Mouse (Mus musculus): ENCODE measurements around the gene Sh3gl1. TPM values are rescaled to one million over a fixed set of nuclear protein-coding genes. Genes with fewer than 3 reads are reported as not detected.
"Not testable (repeated sequence)": the region's sequence is repeated elsewhere in the genome, so short reads cannot be mapped to it uniquely, and the experiment has no call there.

Sh3gl1 gene
- 65.1 and 74.5 TPM in 2 replicates for total RNA-seq (2014; rRNA removed)
- polyA plus RNA-seq (2015; fragmentation: Nextera tagmentation; extraction: Ambion mirVana), result 93.2 and 99.0 TPM in 2 replicates

DNA sequence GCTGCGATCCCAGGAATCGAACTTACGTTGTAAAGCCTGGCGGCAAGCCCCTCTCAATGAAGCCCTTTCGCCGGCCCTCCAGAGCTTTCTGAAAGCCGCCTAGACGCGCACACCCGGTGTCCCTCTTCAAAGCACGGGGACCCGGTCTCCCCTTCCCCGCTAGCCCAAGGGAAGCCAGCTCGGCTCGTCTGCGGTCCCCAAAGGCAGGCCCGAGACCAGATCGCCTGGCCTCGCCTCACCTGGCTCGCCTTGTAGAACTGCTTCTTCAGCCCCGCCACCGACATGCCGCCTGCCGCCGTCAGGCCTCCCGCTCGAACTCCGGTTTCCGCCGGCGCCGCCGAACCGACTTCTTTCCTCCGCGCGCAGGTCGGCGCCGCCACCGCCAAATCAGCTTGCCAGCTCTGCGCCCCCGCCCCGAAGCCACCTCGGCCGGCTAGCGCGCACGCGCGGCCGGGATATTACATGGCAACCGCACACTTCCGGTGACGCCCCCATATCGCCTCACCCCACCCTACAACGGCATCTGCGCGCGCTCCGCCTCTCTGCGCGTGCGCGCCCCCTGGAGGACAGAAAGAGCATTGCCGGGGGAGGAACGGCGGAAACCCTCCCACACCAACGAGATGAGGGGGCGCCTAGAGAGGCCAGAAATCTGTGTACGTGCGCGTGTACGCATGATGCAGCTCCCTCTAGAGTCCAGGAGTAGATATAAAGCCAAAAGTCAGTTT lies at the start of gene Sh3gl1:
TSS of gene Sh3gl1 (minus strand) at position 460 of the 725 bp plus-strand sequence.
- peaks cover 9% of the 10 kb centered on the region for H3K36me3 ChIP-seq (ENCODE audit: insufficient read depth)
- H3K27me3 ChIP-seq (ENCODE audit: insufficient read depth, low read length), result no peaks in the 10 kb centered on the region
- H3K9ac ChIP-seq, result peak within 1 kb of the TSS; percentile 68
- H3K4me3 ChIP-seq (ENCODE audit: low read depth, low read length), result peak within 1 kb of the TSS; percentile 71
- peaks cover 8% of the 10 kb centered on the region; the same call in 1 of the 2 replicates for H3K4me1 ChIP-seq (ENCODE audit: insufficient read depth)
- H3K9me3 ChIP-seq (ENCODE audit: low read length), result no peaks in the 10 kb centered on the region
- TF ChIP-seq CTCF (IDR thresholded peaks at IDR 0.05; ENCODE audit: low read depth), result peak; percentile 100
- DNase-seq (peak; percentile 100), ATAC-seq (peak; percentile 91)
- H3K27ac ChIP-seq (ENCODE audit: low read depth, low read length), result peak within 1 kb of the TSS; percentile 82
- under 1% methylated on average over 74 of the region's 74 CpGs for WGBS
- H3K4me2 ChIP-seq (ENCODE audit: low read depth), result peak within 1 kb of the TSS; percentile 53

GRCm38 (mm10) chr17:56080781-56081585 lies 44.5 kb upstream of the Sh3gl1 start:
- Histone ChIP-seq H3K27ac (ENCODE audit: low read depth, low read length) (0 out of 2 replicates have a peak overlapping the region, but pooled peaks have one; percentile 40), H3K9ac (peak overlapping the region; percentile 71), H3K4me2 (ENCODE audit: low read depth) (peak overlapping the region; percentile 96), H3K36me3 (ENCODE audit: insufficient read depth) (peaks cover 18% of the 10 kb centered on the region; the same call in 1 of the 2 replicates), H3K27me3 (ENCODE audit: insufficient read depth, low read length) (no peaks in the 10 kb centered on the region), H3K9me3 (ENCODE audit: low read length) (no peaks in the 10 kb centered on the region), H3K4me1 (ENCODE audit: insufficient read depth) (peaks cover 11% of the 10 kb centered on the region), H3K4me3 (ENCODE audit: low read depth, low read length) (peak overlapping the region; percentile 99)
- TF ChIP-seq CTCF (IDR thresholded peaks at IDR 0.05; ENCODE audit: low read depth), result peak; percentile 26
- peak; percentile 66 for ATAC-seq
- peak; percentile 81 for DNase-seq
- WGBS, result 7% methylated on average over 8 of the region's 8 CpGs

DNA sequence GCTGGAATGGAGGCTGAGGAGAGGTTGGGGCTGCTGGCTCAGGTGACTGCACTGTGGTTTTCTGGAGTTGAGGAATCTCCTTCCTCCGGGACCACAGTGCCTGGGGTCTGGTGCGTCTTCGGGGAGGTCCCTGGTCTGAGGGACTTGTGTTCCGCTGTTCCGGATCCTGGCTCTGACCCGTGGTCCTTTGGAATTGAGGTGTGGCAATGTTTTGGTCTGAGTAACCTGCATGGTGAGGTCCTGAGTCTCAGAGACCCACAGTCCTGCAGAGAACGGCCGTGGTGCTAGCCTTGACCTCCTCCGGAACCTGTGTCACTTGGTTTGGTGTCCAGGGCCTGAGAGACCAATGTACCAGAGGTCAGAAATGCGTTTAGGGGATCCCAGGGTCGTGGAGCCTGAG lies 43.5 kb upstream of the Sh3gl1 start:
- Histone ChIP-seq H3K4me2 (ENCODE audit: low read depth) (peak overlapping the region; percentile 96), H3K9me3 (ENCODE audit: low read length) (no peaks in the 10 kb centered on the region), H3K4me1 (ENCODE audit: insufficient read depth) (peaks cover 11% of the 10 kb centered on the region), H3K27me3 (ENCODE audit: insufficient read depth, low read length) (no peaks in the 10 kb centered on the region), H3K36me3 (ENCODE audit: insufficient read depth) (peaks cover 18% of the 10 kb centered on the region; the same call in 1 of the 2 replicates), H3K4me3 (ENCODE audit: low read depth, low read length) (peak overlapping the region; percentile 99), H3K9ac (peak overlapping the region; percentile 71), H3K27ac (ENCODE audit: low read depth, low read length) (peak overlapping the region; percentile 75; the same call in 1 of the 2 replicates)
- WGBS, result 3% methylated on average over 11 of the region's 11 CpGs
- DNase-seq (no peak), ATAC-seq (no peak)
- no peak for TF ChIP-seq CTCF (IDR thresholded peaks at IDR 0.05; ENCODE audit: low read depth)

GRCm38 (mm10) chr17:56078880-56079795 lies 42.7 kb upstream of the Sh3gl1 start, which contains the start of gene Hdgfl2:
TSS of gene Hdgfl2 (plus strand) at chr17:56079634.
- H3K9ac ChIP-seq, result peak within 1 kb of the TSS; percentile 71
- no peaks in the 10 kb centered on the region for H3K9me3 ChIP-seq (ENCODE audit: low read length)
- ATAC-seq (peak; percentile 91), DNase-seq (peak; percentile 99)
- TF ChIP-seq CTCF (IDR thresholded peaks at IDR 0.05; ENCODE audit: low read depth), result no peak
- H3K36me3 ChIP-seq (ENCODE audit: insufficient read depth), result peaks cover 12% of the 10 kb centered on the region; the same call in 1 of the 2 replicates
- H3K4me2 ChIP-seq (ENCODE audit: low read depth), result peak within 1 kb of the TSS; percentile 96
- H3K4me3 ChIP-seq (ENCODE audit: low read depth, low read length), result peak within 1 kb of the TSS; percentile 99
- WGBS, result 1% methylated on average over 58 of the region's 61 CpGs
- peaks cover 14% of the 10 kb centered on the region for H3K4me1 ChIP-seq (ENCODE audit: insufficient read depth)
- no peaks in the 10 kb centered on the region for H3K27me3 ChIP-seq (ENCODE audit: insufficient read depth, low read length)
- peak within 1 kb of the TSS; percentile 75 for H3K27ac ChIP-seq (ENCODE audit: low read depth, low read length)

- DNase-seq; H3K9me3 ChIP-seq (ENCODE audit: low read length); H3K27me3 ChIP-seq (ENCODE audit: insufficient read depth, low read length); H3K9ac ChIP-seq; H3K36me3 ChIP-seq (ENCODE audit: insufficient read depth); H3K4me3 ChIP-seq (ENCODE audit: low read depth, low read length); H3K27ac ChIP-seq (ENCODE audit: low read depth, low read length); ATAC-seq: not testable (repeated sequence)
- Histone ChIP-seq H3K4me1 (ENCODE audit: insufficient read depth) (peaks cover 18% of the 10 kb centered on the region), H3K4me2 (ENCODE audit: low read depth) (0 out of 2 replicates have a peak overlapping the region, but pooled peaks have one; percentile 96)
- WGBS, result 67% methylated on average over 9 of the region's 9 CpGs
These were observed 41.9 kb upstream of the Sh3gl1 start for GRCm38 (mm10) chr17:56078361-56078760.

- no peak overlapping the region for H3K4me2 ChIP-seq (ENCODE audit: low read depth)
- DNase-seq (no peak), ATAC-seq (no peak)
- TF ChIP-seq CTCF (IDR thresholded peaks at IDR 0.05; ENCODE audit: low read depth), result no peak
- H3K4me3 ChIP-seq (ENCODE audit: low read depth, low read length), result no peak overlapping the region
- H3K36me3 ChIP-seq (ENCODE audit: insufficient read depth), result peaks cover 13% of the 10 kb centered on the region
- WGBS, result 93% methylated on average over 5 of the region's 5 CpGs
- peaks cover 18% of the 10 kb centered on the region for H3K4me1 ChIP-seq (ENCODE audit: insufficient read depth)
- no peak overlapping the region for H3K9ac ChIP-seq
- no peaks in the 10 kb centered on the region for H3K9me3 ChIP-seq (ENCODE audit: low read length)
- no peaks in the 10 kb centered on the region for H3K27me3 ChIP-seq (ENCODE audit: insufficient read depth, low read length)
- H3K27ac ChIP-seq (ENCODE audit: low read depth, low read length), result no peak overlapping the region
These were observed 41.1 kb upstream of the Sh3gl1 start for GRCm38 (mm10) chr17:56077523-56077922.
